Mouse (Mus musculus) lung, embryonic 15.5 days (tissue): Measurements from ENCODE around the gene Kbtbd12. TPM values are rescaled to one million over a fixed set of nuclear protein-coding genes. Genes with fewer than 3 reads are reported as not detected.

Source experiments
- ATAC-seq: fragments of 200-750 bp; cut with Nextera tagmentation; 2 replicates; pipeline ENCODE4 v1.8.0; 2017; ENCODE audit warnings: moderate number of reproducible peaks, borderline replicate concordance; ENCODE audit not compliant: low FRiP score, low TSS enrichment; ENCODE audit errors: extremely low read depth
- H3K27ac ChIP-seq: fragments of 300-500 bp; sonication (generic); 2 replicates; pipeline ENCODE4 v1.5.1; 2015; ENCODE audit warnings: moderate library complexity, mild to moderate bottlenecking, inconsistent platforms
- H3K27me3 ChIP-seq: fragments of 300-500 bp; sonication (generic); 2 replicates; pipeline ENCODE4 v1.6.1; 2015; ENCODE audit warnings: inconsistent platforms
- H3K36me3 ChIP-seq: fragments of 300-500 bp; sonication (generic); 2 replicates; pipeline ENCODE4 v1.6.1; 2015; ENCODE audit warnings: inconsistent platforms
- H3K4me1 ChIP-seq: fragments of 300-500 bp; sonication (generic); 2 replicates; pipeline ENCODE4 v1.6.1; 2015; ENCODE audit warnings: inconsistent platforms
- H3K4me2 ChIP-seq: fragments of 300-500 bp; sonication (generic); 2 replicates; pipeline ENCODE4 v1.6.1; 2015; ENCODE audit warnings: inconsistent platforms, mild to moderate bottlenecking, moderate library complexity
- H3K4me3 ChIP-seq: fragments of 300-500 bp; sonication (generic); 2 replicates; pipeline ENCODE4 v1.5.1; 2015; ENCODE audit warnings: mild to moderate bottlenecking, inconsistent platforms
- H3K9ac ChIP-seq: fragments of 300-500 bp; sonication (generic); 2 replicates; pipeline ENCODE4 v1.6.1; 2015; ENCODE audit warnings: inconsistent platforms
- H3K9me3 ChIP-seq: fragments of 300-500 bp; sonication (generic); 2 replicates; pipeline ENCODE4 v1.6.1; 2016; ENCODE audit warnings: inconsistent platforms
- WGBS: fragments of 180-500 bp; shearing (Covaris S2); methylation state at CpG from one replicate; pipeline ENCODE4 v1.1.7; 2015; 5-methylcytosine and 5-hydroxymethylcytosine counted together
- polyA plus RNA-seq: library from polyadenylated mRNA; unstranded; fragments of >200 nt; fragmentation: Nextera tagmentation; extraction: Ambion mirVana; gene quantifications from 2 replicates; pipeline ENCODE4 v1.2.1, GENCODE M21; 2015

The Kbtbd12 gene
- polyA plus RNA-seq, 1 experiment from 2014 or later = 1.4 TPM

GRCm38 (mm10) chr6:88640331-88640730 lies 2.6 kb upstream of the Kbtbd12 start:
- WGBS = 35% methylated on average over 3 of the region's 3 CpGs
- no peak overlapping the region for H3K27ac ChIP-seq
- peaks cover 12% of the 10 kb centered on the region; the same call in 1 of the 2 replicates for H3K4me1 ChIP-seq
- no peaks in the 10 kb centered on the region for H3K9me3 ChIP-seq
- H3K9ac ChIP-seq = no peak overlapping the region
- no peaks in the 10 kb centered on the region for H3K27me3 ChIP-seq
- no peak overlapping the region for H3K4me3 ChIP-seq
- H3K4me2 ChIP-seq = peak overlapping the region; percentile 27; the same call in 1 of the 2 replicates
- ATAC-seq = no peak
- no peaks in the 10 kb centered on the region for H3K36me3 ChIP-seq

DNA sequence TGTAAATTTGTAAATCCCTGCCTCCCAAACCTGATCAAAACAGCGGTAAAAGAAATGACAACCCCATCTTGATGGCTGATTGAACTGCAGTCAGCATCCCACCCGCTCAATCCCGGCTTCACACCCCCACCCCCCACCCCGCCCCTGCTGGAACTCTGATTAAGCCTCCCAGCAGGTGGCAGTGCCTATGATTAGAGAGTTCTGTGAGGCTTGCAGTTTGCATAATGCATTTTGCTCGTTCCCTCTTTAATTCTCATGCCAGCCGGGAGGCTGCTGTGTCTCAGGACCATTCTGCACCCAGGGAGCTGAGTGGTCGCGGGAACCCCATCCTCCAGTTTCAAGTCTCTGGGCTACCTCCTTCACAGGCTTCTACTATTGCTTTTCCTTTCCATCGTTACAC lies 2.2 kb upstream of the Kbtbd12 start:
- no peaks in the 10 kb centered on the region for H3K27me3 ChIP-seq
- H3K9ac ChIP-seq = no peak overlapping the region
- H3K4me1 ChIP-seq = peaks cover 12% of the 10 kb centered on the region; the same call in 1 of the 2 replicates
- no peak for ATAC-seq
- H3K36me3 ChIP-seq = no peaks in the 10 kb centered on the region
- no peak overlapping the region for H3K4me3 ChIP-seq
- H3K27ac ChIP-seq = no peak overlapping the region
- H3K9me3 ChIP-seq = no peaks in the 10 kb centered on the region
- peak overlapping the region; percentile 27; the same call in 1 of the 2 replicates for H3K4me2 ChIP-seq
- WGBS = 9% methylated on average over 9 of the region's 9 CpGs

- Histone ChIP-seq H3K9me3 (no peaks in the 10 kb centered on the region), H3K36me3 (no peaks in the 10 kb centered on the region), H3K4me3 (no peak overlapping the region), H3K4me1 (peaks cover 12% of the 10 kb centered on the region; the same call in 1 of the 2 replicates), H3K27me3 (no peaks in the 10 kb centered on the region), H3K27ac (no peak overlapping the region), H3K4me2 (no peak overlapping the region), H3K9ac (no peak overlapping the region)
- ATAC-seq = no peak
- 20% methylated on average over 6 of the region's 6 CpGs for WGBS
Measured at GRCm38 (mm10) chr6:88639372-88639920, 1.7 kb upstream of the Kbtbd12 start.

GRCm38 (mm10) chr6:88638917-88639316 lies 1.2 kb upstream of the Kbtbd12 start:
- Histone ChIP-seq H3K4me2 (no peak overlapping the region), H3K9me3 (no peaks in the 10 kb centered on the region), H3K4me3 (no peak overlapping the region), H3K27ac (no peak overlapping the region), H3K27me3 (no peaks in the 10 kb centered on the region), H3K9ac (no peak overlapping the region), H3K4me1 (peaks cover 12% of the 10 kb centered on the region; the same call in 1 of the 2 replicates), H3K36me3 (no peaks in the 10 kb centered on the region)
- no peak for ATAC-seq
- WGBS = 51% methylated on average over 1 of the region's 1 CpGs

GRCm38 (mm10) chr6:88635881-88636754 lies 1.6 kb downstream of the Kbtbd12 start:
- Histone ChIP-seq H3K9me3 (no peaks in the 10 kb centered on the region), H3K4me2 (no peak overlapping the region), H3K27me3 (no peaks in the 10 kb centered on the region), H3K4me3 (no peak overlapping the region), H3K27ac (no peak overlapping the region), H3K4me1 (peaks cover 12% of the 10 kb centered on the region; the same call in 1 of the 2 replicates), H3K36me3 (no peaks in the 10 kb centered on the region), H3K9ac (no peak overlapping the region)
- ATAC-seq = no peak
- WGBS = 82% methylated on average over 6 of the region's 6 CpGs

GRCm38 (mm10) chr6:88631293-88631692 lies 6.5 kb downstream of the Kbtbd12 start:
- WGBS = 38% methylated on average over 6 of the region's 6 CpGs

GRCm38 (mm10) chr6:88630560-88630959 lies 7.2 kb downstream of the Kbtbd12 start:
- Histone ChIP-seq H3K27ac (no peak overlapping the region), H3K27me3 (no peaks in the 10 kb centered on the region), H3K36me3 (no peaks in the 10 kb centered on the region), H3K4me3 (no peak overlapping the region), H3K9ac (no peak overlapping the region), H3K4me2 (no peak overlapping the region), H3K4me1 (peaks cover 16% of the 10 kb centered on the region), H3K9me3 (no peaks in the 10 kb centered on the region)
- ATAC-seq = no peak
- WGBS = 56% methylated on average over 5 of the region's 5 CpGs

More at GRCm38 (mm10) chr6:88631293-88631692, 6.5 kb downstream of the Kbtbd12 start:
- Histone ChIP-seq H3K9ac (no peak overlapping the region), H3K9me3 (no peaks in the 10 kb centered on the region), H3K27ac (no peak overlapping the region), H3K4me1 (peaks cover 16% of the 10 kb centered on the region), H3K36me3 (no peaks in the 10 kb centered on the region), H3K27me3 (no peaks in the 10 kb centered on the region), H3K4me2 (no peak overlapping the region), H3K4me3 (no peak overlapping the region)
- ATAC-seq = no peak

DNA sequence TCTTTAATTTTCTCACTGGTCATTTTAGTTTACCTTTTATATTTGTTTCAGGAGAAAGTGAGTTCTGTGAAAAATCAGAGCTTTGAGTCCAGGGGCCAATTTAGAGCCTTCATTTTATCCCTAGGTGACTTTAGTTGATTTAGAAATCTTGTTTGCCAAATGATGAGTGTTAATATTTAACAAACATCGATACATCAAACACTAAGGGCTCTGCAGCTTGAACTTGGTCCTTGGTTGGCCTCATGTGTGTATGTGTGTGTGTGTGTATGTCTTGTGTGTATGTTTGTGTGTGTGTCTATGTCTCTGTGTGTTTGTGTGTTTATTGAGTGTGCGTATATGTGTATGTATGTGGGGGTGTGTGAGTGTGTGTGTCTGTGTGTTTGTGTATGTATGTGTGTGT lies 7.9 kb downstream of the Kbtbd12 start:
- H3K4me1 ChIP-seq = peaks cover 16% of the 10 kb centered on the region
- H3K27ac ChIP-seq = no peak overlapping the region
- H3K36me3 ChIP-seq = no peaks in the 10 kb centered on the region
- no peak overlapping the region for H3K4me2 ChIP-seq
- H3K9me3 ChIP-seq = no peaks in the 10 kb centered on the region
- no peak overlapping the region for H3K4me3 ChIP-seq
- 86% methylated on average over 2 of the region's 2 CpGs for WGBS
- H3K27me3 ChIP-seq = no peaks in the 10 kb centered on the region
- H3K9ac ChIP-seq = no peak overlapping the region
- ATAC-seq = no peak

DNA sequence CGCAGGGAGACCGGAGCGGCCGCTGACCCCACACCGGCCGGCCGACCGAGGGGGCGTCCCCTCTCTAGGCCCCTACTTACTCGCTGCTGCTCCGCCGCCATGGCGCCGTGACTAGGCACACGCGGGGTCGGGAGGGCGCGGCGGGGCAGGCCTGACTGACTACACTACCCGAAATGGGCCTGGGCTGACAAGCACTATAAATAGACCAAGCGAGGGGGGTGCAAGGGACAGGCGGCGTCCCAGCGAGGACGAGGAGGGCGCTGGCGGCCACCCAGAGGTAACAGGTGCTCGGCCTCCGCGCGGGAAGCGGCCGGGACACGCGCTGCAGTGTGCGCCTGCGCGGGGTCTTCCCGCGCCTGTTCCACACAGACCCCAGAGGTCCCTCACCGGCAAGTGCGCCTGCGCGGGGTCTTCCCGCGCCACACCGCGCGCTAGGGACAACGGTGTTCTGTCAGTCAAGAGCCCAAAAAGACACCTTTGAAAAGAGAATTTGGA lies 10.4 kb downstream of the Kbtbd12 start:
- WGBS = under 1% methylated on average over 51 of the region's 51 CpGs
- Histone ChIP-seq H3K9ac (peak overlapping the region; percentile 42), H3K27me3 (no peaks in the 10 kb centered on the region), H3K4me1 (peaks cover 16% of the 10 kb centered on the region), H3K4me2 (peak overlapping the region; percentile 86), H3K27ac (peak overlapping the region; percentile 18), H3K4me3 (peak overlapping the region; percentile 47), H3K9me3 (no peaks in the 10 kb centered on the region), H3K36me3 (no peaks in the 10 kb centered on the region)
- peak; percentile 82 for ATAC-seq

GRCm38 (mm10) chr6:88626912-88627311 lies 10.8 kb downstream of the Kbtbd12 start:
- peak overlapping the region; percentile 47 for H3K4me3 ChIP-seq
- H3K36me3 ChIP-seq = no peaks in the 10 kb centered on the region
- H3K9ac ChIP-seq = peak overlapping the region; percentile 42
- H3K4me2 ChIP-seq = peak overlapping the region; percentile 86
- H3K27me3 ChIP-seq = no peaks in the 10 kb centered on the region
- ATAC-seq = no peak
- 17% methylated on average over 11 of the region's 11 CpGs for WGBS
- H3K9me3 ChIP-seq = no peaks in the 10 kb centered on the region
- peaks cover 16% of the 10 kb centered on the region for H3K4me1 ChIP-seq
- H3K27ac ChIP-seq = peak overlapping the region; percentile 18

- peak overlapping the region; percentile 18; the same call in 1 of the 2 replicates for H3K27ac ChIP-seq
- H3K4me3 ChIP-seq = no peak overlapping the region
- 23% methylated on average over 4 of the region's 4 CpGs for WGBS
- peak overlapping the region; percentile 86; the same call in 1 of the 2 replicates for H3K4me2 ChIP-seq
- H3K4me1 ChIP-seq = peaks cover 16% of the 10 kb centered on the region
- H3K9ac ChIP-seq = no peak overlapping the region
- no peaks in the 10 kb centered on the region for H3K36me3 ChIP-seq
- H3K9me3 ChIP-seq = no peaks in the 10 kb centered on the region
- peak; percentile 56; the same call in 1 of the 2 replicates for ATAC-seq
- H3K27me3 ChIP-seq = no peaks in the 10 kb centered on the region
Measured at GRCm38 (mm10) chr6:88626462-88626861, 11.3 kb downstream of the Kbtbd12 start.
